Mouse (Mus musculus): ENCODE measurements around the gene Ezr.

GRCm38 (mm10) chr17:6773249-6773966 is 9.2 kb downstream of the Ezr start:
- TF ChIP-seq CTCF (IDR thresholded peaks at IDR 0.05) (no peak), EP300 (IDR thresholded peaks at IDR 0.05) (no peak)
